ENCODE assay signal across 10 mouse cellular contexts in the genomic region with DNA sequence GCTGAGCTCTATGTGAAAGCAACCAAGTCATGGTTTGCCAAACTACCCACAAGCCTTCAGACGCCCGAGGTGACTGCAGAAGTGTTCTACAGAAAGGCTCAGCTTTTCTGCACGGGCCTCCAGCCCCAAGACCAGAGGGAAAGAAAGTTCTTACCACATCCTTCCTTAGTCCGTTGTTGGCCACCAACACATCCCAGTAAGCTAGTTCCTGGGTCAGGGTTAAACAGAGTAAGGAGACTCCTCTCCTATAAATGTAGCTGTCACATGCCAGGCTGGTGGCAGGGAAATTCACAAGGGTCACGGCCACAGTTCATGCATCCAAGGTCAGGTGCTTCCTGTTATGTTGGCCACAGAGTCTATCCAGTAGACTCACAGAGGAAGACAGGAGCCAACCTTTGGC. TPM values are rescaled to one million over a fixed set of nuclear protein-coding genes. Genes with fewer than 3 reads are reported as not detected.
DNase-seq lines count a peak whose midpoint lies in the region; ATAC-seq and TF ChIP-seq lines count a peak whose summit lies in the region.
"Had no signal": no experiment of that assay in that cellular context is flagged by ENCODE, and none has a peak within 500 bp of the region (broad histone marks: within the 10 kb centered on the region; RNA-seq: fewer than 3 reads in every experiment).

No protein-coding gene starts in this region.

- dilution Hi-C loops in CH12.LX (cut with MboI; ENCODE audit: extremely low pct_ligation_motif_present, extremely low pct_unique_long_range_greater_than_20kb, low sequenced_read_pairs), result no loop called here

- 85% methylated on average over 5 of the region's 5 CpGs for WGBS in heart, embryonic 12.5 days
- 1% methylated on average over 5 of the region's 5 CpGs for WGBS in macrophage (ENCODE audit: missing documents)

- no peaks in the 10 kb centered on the region for H3K27me3 ChIP-seq in heart, embryonic 12.5 days (replicated peaks)
- no peaks in the 10 kb centered on the region for H3K27me3 ChIP-seq in CH12.LX (replicated peaks)

- in situ Hi-C loops in CH12.LX (cut with MboI; ENCODE audit: low pct_ligation_motif_present, low pct_unique_long_range_greater_than_20kb, low sequenced_read_pairs), result no loop called here

- H3K4me3 ChIP-seq in heart, embryonic 12.5 days, result no peak overlapping the region
- no peak overlapping the region for H3K4me3 ChIP-seq in CH12.LX (replicated peaks in 1 of 3; ENCODE audit: low read depth in 2 of 3, low read length in 2 of 3, poor library complexity in 1 of 3)
- no peak overlapping the region for H3K4me3 ChIP-seq in macrophage (ENCODE audit: inconsistent target)
- H3K4me3 ChIP-seq in left cerebral cortex, adult 2 months, result no peak overlapping the region

- no peaks in the 10 kb centered on the region for H3K79me2 ChIP-seq in CH12.LX (replicated peaks; ENCODE audit: control insufficient read depth, extremely low read depth, insufficient read depth, poor library complexity, severe bottlenecking)
- peaks cover 40% of the 10 kb centered on the region for H3K79me2 ChIP-seq in macrophage (ENCODE audit: inconsistent target)

- no peak for TF ChIP-seq CTCF in CH12.LX (conservative IDR thresholded peaks at IDR 0.05 in 1 of 2, IDR thresholded peaks at IDR 0.05 in 1 of 2; ENCODE audit: low read depth in 2 of 2, low read length in 2 of 2)
- TF ChIP-seq CTCF in left cerebral cortex, adult 2 months (IDR thresholded peaks at IDR 0.05), result no peak

- intact Hi-C loops in heart, postnatal 25 days (cut with DNase I), result no loop called here
- intact Hi-C loops in left cerebral cortex, adult 2 months (cut with DNase I), result no loop called here

- peak overlapping the region; percentile 9; the same call in 1 of the 2 replicates for H3K27ac ChIP-seq in heart, embryonic 12.5 days (ENCODE audit: poor library complexity, severe bottlenecking)
- H3K27ac ChIP-seq in CH12.LX (ENCODE audit: insufficient read depth, low read depth), result peak overlapping the region; percentile 93
- peak overlapping the region; percentile 100 for H3K27ac ChIP-seq in macrophage
- H3K27ac ChIP-seq in left cerebral cortex, adult 2 months, result no peak overlapping the region

- TF ChIP-seq EP300 in CH12.LX (IDR thresholded peaks at IDR 0.05; ENCODE audit: low read length), result no peak

- peaks cover 56% of the 10 kb centered on the region for H3K4me1 ChIP-seq in heart, embryonic 12.5 days (replicated peaks)
- H3K4me1 ChIP-seq in CH12.LX (ENCODE audit: control insufficient read depth in 1 of 2, insufficient read depth in 2 of 2), result peaks cover 27 to 83% of the 10 kb centered on the region in 2 experiments

- H3K4me2 ChIP-seq in heart, embryonic 12.5 days, result no peak overlapping the region
- H3K4me2 ChIP-seq in CH12.LX (ENCODE audit: insufficient read depth, low read depth, poor library complexity, severe bottlenecking), result no peak overlapping the region

- no peak for TF ChIP-seq POLR2A in CH12.LX (IDR thresholded peaks at IDR 0.05; ENCODE audit: low read depth, low read length)

- no peak for ATAC-seq in heart, embryonic 12.5 days (ENCODE audit: insufficient number of reproducible peaks, low FRiP score)
- ATAC-seq in hematopoietic stem cell, adult 5-6 weeks (replicated peaks in 1 of 2; ENCODE audit: insufficient read depth in 1 of 2, low FRiP score in 2 of 2, low TSS enrichment in 1 of 2, low read depth in 1 of 2, poor library complexity in 2 of 2, severe bottlenecking in 2 of 2), result peak; percentile 57 to 63

- no peak overlapping the region for H3K9ac ChIP-seq in heart, embryonic 12.5 days
- H3K9ac ChIP-seq in CH12.LX (ENCODE audit: insufficient read depth, low read depth), result no peak overlapping the region

- peaks cover 22% of the 10 kb centered on the region for H3K36me3 ChIP-seq in heart, embryonic 12.5 days
- peaks cover 27 to 42% of the 10 kb centered on the region in 2 experiments for H3K36me3 ChIP-seq in CH12.LX (replicated peaks in 1 of 2; ENCODE audit: control insufficient read depth in 1 of 2, insufficient read depth in 1 of 2, low read length in 1 of 2)
- peaks cover 31% of the 10 kb centered on the region for H3K36me3 ChIP-seq in macrophage (ENCODE audit: inconsistent target)

- H3K9me3 ChIP-seq in heart, embryonic 12.5 days (replicated peaks), result no peaks in the 10 kb centered on the region
- H3K9me3 ChIP-seq in CH12.LX (replicated peaks; ENCODE audit: low read length), result no peaks in the 10 kb centered on the region

- DNase-seq in heart, postnatal 25 days (ENCODE audit: low spot score), result no peak
- no peak for DNase-seq in CH12.LX (ENCODE audit: extremely low read depth)
- DNase-seq in cerebellum, postnatal 25 days, result no peak
- no peak for DNase-seq in cerebellum, adult 9-10 months
- DNase-seq in left cerebral cortex, adult 2 months (ENCODE audit: extremely low spot score in 1 of 2, low spot score in 2 of 2), result no peak
- DNase-seq: cerebellum, postnatal 14 days had no signal

- TF ChIP-seq RAD21 in CH12.LX (IDR thresholded peaks at IDR 0.05; ENCODE audit: low read depth, low read length), result no peak

TF ChIP-seq in CH12.LX, 34 proteins besides CTCF, POLR2A, EP300 and RAD21:
- TF ChIP-seq CHD2 (IDR thresholded peaks at IDR 0.05; ENCODE audit: low read length) (no peak), BHLHE40 (IDR thresholded peaks at IDR 0.05; ENCODE audit: low read depth, low read length) (peak; percentile 70), ETS1 (conservative IDR thresholded peaks at IDR 0.05; ENCODE audit: low read depth, low read length) (0 out of 2 replicates have a peak, but pooled peaks have one; percentile 44)

RNA-seq across cellular contexts. Expression of a gene that starts 27.7 kb away (rescaled TPM):
- 14.0 and 14.9 TPM in 2 replicates for polyA plus RNA-seq in heart, embryonic 12.5 days (2016; fragmentation: Nextera tagmentation; extraction: Ambion mirVana)
- total RNA-seq in heart, postnatal 25 days (2021), result 10 to 100 TPM; 12.9 to 13.2 TPM
- total RNA-seq in CH12.LX (2012; rRNA removed) (13.9 and 16.8 TPM in 2 replicates), CH12.LX (2014; rRNA removed) (7.2 and 7.9 TPM in 2 replicates)
- polyA plus RNA-seq in CH12.LX (2012; ENCODE audit: insufficient read length, low read depth) (33.8 and 37.1 TPM in 2 replicates), macrophage (2018) (195 to 316 TPM (median 234 TPM) in 3 replicates)
- 41.1 and 42.4 TPM in 2 replicates for total RNA-seq in hematopoietic stem cell, adult 5-6 weeks (2017)
- 1,000 to 10,000 TPM in 1 of 26 experiments, 100 to 1,000 TPM in 25; 183 to 1,124 (median 419) TPM for total RNA-seq in macrophage (2018; cell fraction: chromatin; rRNA removed)
- total RNA-seq in macrophage (2018; cell fraction: cytosol; rRNA removed), result 100 to 1,000 TPM; 261 to 438 (median 317) TPM
- total RNA-seq in macrophage (2018; cell fraction: nucleus; rRNA removed), result 1,000 to 10,000 TPM in 2 of 26 experiments, 100 to 1,000 TPM in 24; 284 to 1,133 (median 407) TPM
- total RNA-seq in left cerebral cortex, adult 2 months (2021), result 10 to 100 TPM; 13.3 to 15.1 TPM

RNA-seq across cellular contexts. Expression of a gene that starts 32.1 kb away (rescaled TPM):
- not detected in 2 replicates for polyA plus RNA-seq in heart, embryonic 12.5 days (2016; fragmentation: Nextera tagmentation; extraction: Ambion mirVana)
- not detected for total RNA-seq in heart, postnatal 25 days (2021)
- not detected in 2 replicates for total RNA-seq in CH12.LX (2012; rRNA removed)
- total RNA-seq in CH12.LX (2014; rRNA removed), result not detected in 2 replicates
- polyA plus RNA-seq in CH12.LX (2012; ENCODE audit: insufficient read length, low read depth), result not detected in 2 replicates
- not detected in 2 replicates for total RNA-seq in hematopoietic stem cell, adult 5-6 weeks (2017)
- 10 to 100 TPM in 10 of 26 experiments, 1 to 10 TPM in 16; 2.1 to 25.4 (median 7.0) TPM for total RNA-seq in macrophage (2018; cell fraction: chromatin; rRNA removed)
- under 1 TPM in 16 of 26 experiments, not detected in 10; 0.07 to 0.44 (median 0.15) TPM for total RNA-seq in macrophage (2018; cell fraction: cytosol; rRNA removed)
- 10 to 100 TPM in 2 of 26 experiments, 1 to 10 TPM in 21, under 1 TPM in 3; 0.52 to 18.4 (median 2.1) TPM for total RNA-seq in macrophage (2018; cell fraction: nucleus; rRNA removed)
- 0.13 TPM in 1 of 3 replicates, not detected in the others for polyA plus RNA-seq in macrophage (2018)
- 1 to 10 TPM; 2.7 to 3.5 TPM for total RNA-seq in left cerebral cortex, adult 2 months (2021)
- total RNA-seq: heart, adult 18-20 months had no signal

RNA-seq across cellular contexts. Expression of a gene that starts 34.8 kb away (rescaled TPM):
- polyA plus RNA-seq in heart, embryonic 12.5 days (2016; fragmentation: Nextera tagmentation; extraction: Ambion mirVana), result 12.4 and 14.4 TPM in 2 replicates
- total RNA-seq in heart, postnatal 25 days (2021), result not detected
- total RNA-seq in CH12.LX (2012; rRNA removed) (12.2 and 15.7 TPM in 2 replicates), CH12.LX (2014; rRNA removed) (11.2 and 13.3 TPM in 2 replicates)
- polyA plus RNA-seq in CH12.LX (2012; ENCODE audit: insufficient read length, low read depth) (12.3 and 14.5 TPM in 2 replicates), macrophage (2018) (0.51 to 0.53 TPM in 2 of 3 replicates, not detected in the other)
- total RNA-seq in hematopoietic stem cell, adult 5-6 weeks (2017), result 6.7 and 6.8 TPM in 2 replicates
- total RNA-seq in macrophage (2018; cell fraction: chromatin; rRNA removed), result 1 to 10 TPM in 14 of 26 experiments, under 1 TPM in 3, not detected in 9; 0.42 to 7.2 (median 1.2) TPM
- 1 to 10 TPM in 1 of 26 experiments, under 1 TPM in 19, not detected in 6; 0.03 to 1.3 (median 0.27) TPM for total RNA-seq in macrophage (2018; cell fraction: cytosol; rRNA removed)
- total RNA-seq in macrophage (2018; cell fraction: nucleus; rRNA removed), result 1 to 10 TPM in 5 of 26 experiments, under 1 TPM in 17, not detected in 4; 0.12 to 3.1 (median 0.45) TPM
- under 1 TPM; 0.20 to 0.28 TPM for total RNA-seq in left cerebral cortex, adult 2 months (2021)
- total RNA-seq: heart, adult 18-20 months had no signal
